Mouse (Mus musculus): ENCODE measurements at regions not wholly inside any gene's neighbourhood (a gene's known extent, or its start where the extent isn't known, plus 50 kb on each side); places are given as distances from the start of the nearest gene placed in this dataset.

- no peak for TF ChIP-seq USF1 (IDR thresholded peaks at IDR 0.05; ENCODE audit: low read depth)
- TF ChIP-seq CTCF (IDR thresholded peaks at IDR 0.05; ENCODE audit: control insufficient read depth, insufficient read depth, insufficient read length), result no peak
- TF ChIP-seq MAX (IDR thresholded peaks at IDR 0.05), result no peak
- TF ChIP-seq CEBPB (IDR thresholded peaks at IDR 0.05; ENCODE audit: low read depth), result no peak
- TF ChIP-seq MYOD1 (IDR thresholded peaks at IDR 0.05; ENCODE audit: control insufficient read depth, insufficient read length, low read depth), result no peak
- no peak for TF ChIP-seq MYOG (IDR thresholded peaks at IDR 0.05; ENCODE audit: control insufficient read depth, extremely low read depth, insufficient read length)
- TF ChIP-seq FOSL1 (IDR thresholded peaks at IDR 0.05; ENCODE audit: insufficient read depth, low read length, poor library complexity, severe bottlenecking), result no peak
These were observed 409.3 kb upstream of the Tnp1 start for GRCm38 (mm10) chr1:73425049-73425448.

Measured in C2C12 (cell line).